Mouse (Mus musculus) 416B (cell line): ENCODE measurements at regions not wholly inside any gene's neighbourhood (a gene's known extent, or its start where the extent isn't known, plus 50 kb on each side); places are given as distances from the start of the nearest gene placed in this dataset.

Experiments
- DNase-seq: peaks from one replicate; pipeline ENCODE4 v3.0.0; 2011; ENCODE audit warnings: low read depth

GRCm38 (mm10) chr16:27586307-27586706 is 197.6 kb downstream of the Ccdc50 start:
- DNase-seq = peak; percentile 1

- no peak for DNase-seq
Observed at GRCm38 (mm10) chr16:27609366-27609765, 220.7 kb downstream of the Ccdc50 start.

- DNase-seq = no peak
Observed at GRCm38 (mm10) chr16:27641306-27641705, 252.6 kb downstream of the Ccdc50 start.

GRCm38 (mm10) chr16:27678275-27678674 is 289.6 kb downstream of the Ccdc50 start:
- no peak for DNase-seq

- DNase-seq = no peak
Observed at GRCm38 (mm10) chr16:27682926-27683325, 294.3 kb downstream of the Ccdc50 start.

- no peak for DNase-seq
Observed at GRCm38 (mm10) chr16:27683826-27684225, 295.2 kb downstream of the Ccdc50 start.

GRCm38 (mm10) chr16:27709946-27710345 is 321.3 kb downstream of the Ccdc50 start:
- DNase-seq = no peak

GRCm38 (mm10) chr16:27723445-27723844 is 334.8 kb downstream of the Ccdc50 start:
- no peak for DNase-seq
